Mouse (Mus musculus): ENCODE measurements around the gene Fam8a1.

Gene Fam8a1

DNA sequence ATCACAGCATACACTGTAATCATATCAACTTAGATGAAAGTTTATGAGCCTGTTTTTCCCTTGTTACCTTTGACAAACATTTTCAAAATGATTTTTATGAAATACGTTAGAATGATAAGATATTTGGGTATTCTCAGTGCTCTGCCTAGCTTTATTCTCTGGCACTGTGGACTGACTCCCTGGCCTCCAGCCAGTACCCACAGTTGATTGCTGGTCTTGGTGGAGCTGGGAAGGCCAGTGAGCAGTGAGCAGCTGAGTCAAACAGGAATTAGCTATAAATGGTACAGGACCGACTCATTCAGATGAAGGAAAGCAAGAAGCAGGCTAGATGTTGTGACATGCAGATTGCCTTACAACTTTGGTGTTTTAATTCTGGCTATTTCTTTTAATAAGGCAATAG, 5.3 kb downstream of the Fam8a1 start:
- DNase-seq (ENCODE audit: low spot score in 2 of 2): no peak

DNA sequence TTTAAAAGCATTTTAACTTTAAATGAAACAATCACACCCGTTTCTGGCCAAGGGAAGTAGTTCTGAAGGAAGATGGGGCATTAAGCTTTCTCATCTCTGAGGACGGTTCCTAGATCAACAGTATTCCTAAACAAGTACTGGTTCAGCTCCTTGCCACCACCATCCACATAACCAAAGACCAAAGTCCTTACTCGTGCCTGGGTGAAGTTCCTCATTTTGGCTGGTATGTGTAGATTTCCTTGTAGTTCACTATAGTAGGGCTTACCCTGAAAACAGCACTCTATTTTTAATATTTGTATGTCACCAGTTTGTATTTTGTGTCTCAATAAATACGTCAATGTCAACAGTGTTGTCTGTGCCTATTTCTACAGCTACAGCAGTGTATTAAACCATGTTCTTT, 8.4 kb downstream of the Fam8a1 start:
- no peak for DNase-seq (ENCODE audit: low spot score in 2 of 2)

DNA sequence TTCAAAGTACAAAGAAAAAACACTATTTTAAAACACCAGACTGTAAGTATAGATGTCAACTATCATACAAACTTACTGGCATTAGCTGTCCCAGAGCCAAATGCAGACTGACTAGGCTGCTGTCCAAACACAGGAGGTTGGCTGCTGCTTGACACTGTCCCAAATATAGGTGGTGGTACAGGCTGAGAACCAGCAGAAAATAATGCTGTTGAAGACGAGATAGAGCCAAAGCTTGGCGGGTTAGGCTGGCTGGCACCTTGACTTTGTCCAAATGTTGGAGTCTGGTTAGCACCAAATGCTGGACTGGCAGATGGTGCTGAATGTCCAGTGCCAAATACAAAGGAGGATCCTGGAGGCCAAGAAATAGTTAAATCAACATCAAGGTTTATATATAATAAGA, 13.6 kb downstream of the Fam8a1 start:
- no peak for DNase-seq (ENCODE audit: low spot score in 2 of 2)

DNA sequence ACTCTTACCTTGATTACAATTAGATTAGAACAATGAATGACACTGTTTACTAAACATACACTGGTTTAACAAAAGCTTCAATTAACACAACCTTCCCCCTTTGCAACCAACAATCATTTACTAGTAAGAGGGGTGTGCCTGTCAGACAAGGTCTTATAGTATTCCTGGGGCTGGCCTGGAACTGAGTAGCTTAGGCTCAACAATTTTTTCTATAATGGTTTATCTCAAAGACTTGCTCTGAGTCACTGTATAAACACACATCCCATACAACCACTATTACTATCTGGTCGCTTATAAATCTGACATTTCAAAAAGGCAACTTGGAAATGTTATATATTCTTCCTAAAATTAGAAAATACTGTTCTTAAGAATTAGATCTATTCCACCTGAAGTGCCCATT, 14.0 kb downstream of the Fam8a1 start:
- no peak for DNase-seq (ENCODE audit: low spot score in 2 of 2)

- DNase-seq (ENCODE audit: low spot score in 2 of 2): no peak
Observed at GRCm38 (mm10) chr13:46690559-46691241, 21.4 kb downstream of the Fam8a1 start.

- no peak for DNase-seq (ENCODE audit: low spot score in 2 of 2)
Observed at GRCm38 (mm10) chr13:46695296-46695908, 26.1 kb downstream of the Fam8a1 start.

DNA sequence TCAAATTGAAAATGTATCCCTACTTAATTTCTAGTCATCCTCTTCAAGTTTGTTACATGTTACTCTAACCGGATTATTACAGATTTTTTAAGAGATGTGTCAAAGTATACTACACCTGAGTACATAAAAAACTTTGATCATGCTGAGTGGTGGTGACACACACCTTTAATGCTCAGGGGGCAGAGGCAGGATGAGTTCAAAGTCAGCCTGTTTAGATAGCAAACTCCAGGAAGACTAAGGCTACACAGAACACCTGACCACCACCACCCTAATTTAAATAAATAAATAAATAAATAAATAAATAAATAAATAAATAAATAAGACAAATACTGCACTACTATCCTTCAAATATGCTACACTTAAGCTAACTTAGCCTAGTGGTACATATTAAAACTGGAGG, 26.6 kb downstream of the Fam8a1 start:
- no peak for DNase-seq (ENCODE audit: low spot score in 2 of 2)

DNA sequence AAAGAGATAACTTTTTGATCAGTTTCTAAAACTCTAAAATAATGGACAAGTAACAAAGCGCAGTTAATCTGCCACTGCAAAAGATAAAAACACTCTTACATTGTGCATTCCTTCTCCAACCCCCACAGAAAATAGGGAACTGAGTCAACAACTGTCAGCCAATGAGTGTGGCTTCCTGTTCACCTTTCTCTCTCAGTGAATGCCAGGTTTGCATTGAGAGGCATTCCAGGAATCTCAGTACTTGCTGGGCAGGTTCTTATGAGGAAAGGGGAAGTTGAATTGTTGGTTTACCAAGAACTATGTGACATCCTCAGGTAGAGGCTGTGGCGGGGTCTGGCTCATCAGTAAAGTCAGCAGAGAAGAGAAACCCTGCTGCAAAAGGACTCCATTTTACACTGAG, 27.5 kb downstream of the Fam8a1 start:
- DNase-seq (ENCODE audit: low spot score in 2 of 2): no peak

DNA sequence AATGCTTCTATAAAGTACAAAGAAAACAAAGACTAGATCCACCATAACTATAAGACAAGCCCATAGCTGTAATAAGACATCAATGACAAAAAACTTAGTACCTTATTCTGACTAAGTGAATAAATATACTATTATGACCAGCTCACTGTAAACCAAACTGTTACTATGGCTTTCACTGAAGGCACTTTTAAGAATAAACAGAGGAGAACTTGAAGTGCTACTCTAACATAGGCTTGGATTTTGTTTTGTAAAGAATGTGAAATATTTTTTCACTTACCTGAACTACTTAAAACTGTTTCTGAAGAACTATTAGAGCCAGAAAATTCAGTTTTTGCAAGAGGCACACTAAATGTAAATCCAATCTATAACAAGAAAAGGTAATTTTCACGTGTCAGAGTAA, 30.1 kb downstream of the Fam8a1 start:
- DNase-seq (ENCODE audit: low spot score in 2 of 2): no peak

- no peak for DNase-seq (ENCODE audit: low spot score in 2 of 2)
Observed at GRCm38 (mm10) chr13:46701486-46701885, 32.2 kb downstream of the Fam8a1 start.

- DNase-seq (ENCODE audit: low spot score in 2 of 2): no peak
Observed at GRCm38 (mm10) chr13:46703138-46703537, 33.8 kb downstream of the Fam8a1 start.

DNA sequence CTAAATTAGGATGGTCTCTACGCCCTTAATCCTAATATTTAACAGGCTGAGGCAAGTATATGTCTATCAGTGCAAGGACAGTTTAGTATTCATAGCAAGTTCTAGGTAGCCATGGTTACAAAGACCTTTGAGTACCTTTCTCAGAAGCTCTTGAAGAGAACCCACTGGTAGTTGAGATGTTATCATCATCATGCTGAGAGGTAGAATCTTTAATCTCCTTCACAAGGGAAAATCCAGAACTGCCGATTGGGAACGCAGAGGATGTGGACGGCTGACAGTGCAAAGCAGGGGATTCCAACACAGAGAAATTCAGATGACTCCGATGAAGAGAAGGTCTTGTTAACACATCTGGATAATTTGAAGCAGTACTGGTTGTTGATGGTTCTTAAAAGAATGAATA, 44.2 kb downstream of the Fam8a1 start:
- no peak for DNase-seq (ENCODE audit: low spot score in 2 of 2)

- DNase-seq (ENCODE audit: low spot score in 2 of 2): no peak
Observed at GRCm38 (mm10) chr13:46715976-46716639, 46.8 kb downstream of the Fam8a1 start.

GRCm38 (mm10) chr13:46718893-46719400, 49.6 kb downstream of the Fam8a1 start:
- no peak for DNase-seq (ENCODE audit: low spot score in 2 of 2)

DNA sequence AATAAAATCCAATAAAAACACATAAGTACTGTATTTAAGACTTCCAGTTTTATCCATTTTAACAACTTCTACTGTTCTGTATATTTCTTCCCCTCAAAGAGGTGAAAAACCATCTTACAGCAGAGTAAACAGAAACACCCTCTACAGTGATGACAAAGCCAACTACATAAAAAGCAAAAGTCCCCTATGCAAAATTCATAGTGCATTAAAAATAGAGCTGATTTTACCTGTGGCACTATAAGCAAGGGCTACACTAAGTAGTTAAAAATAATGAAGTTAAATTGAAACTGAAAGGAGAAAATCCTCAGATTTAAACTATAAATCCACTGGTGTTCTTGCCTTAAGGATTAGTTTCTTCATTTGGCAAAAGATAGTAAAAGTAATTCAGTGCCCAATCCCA, 51.7 kb downstream of the Fam8a1 start:
- DNase-seq (ENCODE audit: low spot score in 2 of 2): no peak

GRCm38 (mm10) chr13:46724371-46724770, 55.0 kb downstream of the Fam8a1 start:
- no peak for DNase-seq (ENCODE audit: low spot score in 2 of 2)

DNA sequence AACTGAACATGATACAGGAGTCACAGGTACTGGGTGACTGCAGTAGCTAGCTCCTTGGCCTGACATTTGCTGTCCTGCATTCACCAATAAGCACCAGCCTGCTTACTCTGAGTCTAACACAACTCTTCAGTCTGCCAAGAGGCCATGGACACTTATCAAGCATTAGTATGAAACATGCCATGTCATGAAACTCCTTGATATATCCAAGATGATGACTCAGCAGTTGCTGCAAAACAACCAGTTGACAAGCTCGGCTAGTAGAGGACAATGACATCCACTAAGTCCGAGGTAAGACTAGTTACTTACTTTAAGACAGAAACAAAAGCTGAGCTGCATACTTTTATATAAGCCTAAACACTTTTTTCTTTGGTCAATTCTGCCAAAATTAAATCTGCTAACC, 55.9 kb downstream of the Fam8a1 start:
- DNase-seq (ENCODE audit: low spot score in 2 of 2): peak in 1 of 2 experiments; percentile 55

GRCm38 (mm10) chr13:46726288-46727037, 57.1 kb downstream of the Fam8a1 start:
- DNase-seq (ENCODE audit: low spot score in 2 of 2): peak in 1 of 2 experiments; percentile 68

DNA sequence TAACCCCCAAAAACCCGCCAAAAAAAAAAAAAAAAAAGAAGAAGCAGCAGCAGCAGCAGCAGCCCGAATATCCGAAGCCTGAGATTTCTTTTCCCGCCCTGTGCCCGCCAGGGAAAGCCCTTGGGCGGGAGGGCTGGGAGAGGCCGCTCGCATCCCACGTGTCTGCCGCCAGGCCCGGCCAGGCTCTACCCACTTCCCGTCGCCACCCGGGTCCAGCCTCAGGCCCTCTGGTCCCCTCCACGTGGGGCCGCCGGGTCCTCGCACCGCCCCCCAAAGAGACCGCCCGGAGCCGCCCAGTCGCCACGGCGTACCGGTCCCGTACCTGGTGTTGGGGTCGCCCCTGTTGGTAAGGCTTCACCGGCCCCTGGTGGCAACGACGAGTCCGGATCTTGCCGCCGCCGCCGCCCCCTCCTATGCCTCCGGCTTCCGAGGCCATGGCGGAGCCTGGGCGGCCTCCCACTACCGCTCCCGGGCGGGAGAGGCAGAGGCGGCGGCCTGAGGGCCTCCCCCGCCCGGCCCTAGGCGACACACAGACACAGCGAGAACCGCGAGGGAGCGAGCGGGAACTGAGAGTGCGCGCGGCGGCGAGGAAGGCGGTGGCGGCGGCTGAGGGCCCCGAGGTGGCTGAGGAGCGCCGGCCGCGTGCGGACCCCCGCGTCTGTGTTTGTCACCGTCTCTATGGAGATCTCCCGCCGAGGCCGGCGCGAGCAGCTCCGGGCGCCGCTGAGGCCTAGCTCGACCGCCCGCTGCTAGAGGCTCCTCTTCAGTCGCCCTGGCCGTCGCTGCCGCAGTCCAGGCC, 57.9 kb downstream of the Fam8a1 start:
- DNase-seq (ENCODE audit: low spot score in 2 of 2): peak; percentile 68 to 88

Data from spleen, postnatal 4 days (tissue).